Mouse (Mus musculus) granulocyte monocyte progenitor cell, adult 5-6 weeks (primary cell): ENCODE data around the gene Kctd14. TPM values are rescaled to one million over a fixed set of nuclear protein-coding genes. Genes with fewer than 3 reads are reported as not detected.
A peak's percentile ranks its signal among the peaks of the same experiment; 100 is the strongest.
"Not testable (repeated sequence)": the region's sequence is repeated elsewhere in the genome, so short reads cannot be mapped to it uniquely, and the experiment has no call there.

Source experiments
- ATAC-seq: replicated peaks from 2 replicates; pipeline ENCODE4 v1.8.0; 2016; ENCODE audit warnings: mild to moderate bottlenecking, moderate TSS enrichment, inconsistent platforms; ENCODE audit not compliant: poor library complexity, severe bottlenecking
- total RNA-seq, 2 experiments: library from RNA; stranded (forward) in 1 of 2; stranded (reverse) in 1 of 2; fragments of 200-712, 200-1000 nt in 1 of 2; fragments of >200 nt in 1 of 2; fragmentation: Nextera tagmentation in 1 of 2; gene quantifications; 2 replicates each; pipeline ENCODE4 v1.2.3; 2014 to 2017

Gene Kctd14
- total RNA-seq (2014; fragmentation: Nextera tagmentation) = 3.2 and 5.0 TPM in 2 replicates
- 3.9 TPM in 2 replicates for total RNA-seq (2017)

DNA sequence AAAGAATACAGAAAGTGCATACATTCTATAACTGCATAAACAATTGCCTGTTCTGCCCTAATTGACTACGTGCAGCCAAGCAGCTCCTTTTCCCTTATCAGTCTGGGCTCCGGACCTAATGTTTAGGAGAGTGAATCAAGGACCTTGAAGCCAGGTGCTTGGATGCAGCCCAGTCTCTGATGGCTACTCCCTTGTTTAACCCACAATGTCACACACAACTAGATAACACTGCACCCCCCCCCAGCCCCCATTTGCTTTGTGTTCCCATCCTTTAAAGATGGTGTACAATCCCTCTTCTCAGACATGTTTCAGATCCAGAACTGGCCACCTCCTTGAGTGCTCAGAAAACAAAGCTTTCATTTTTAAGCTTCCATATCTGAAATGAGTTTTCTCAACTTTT, at the start of gene Kctd14:
TSS of gene Kctd14 (plus strand) at position 301 of the 400 bp plus-strand sequence.
- ATAC-seq = not testable (repeated sequence)

DNA sequence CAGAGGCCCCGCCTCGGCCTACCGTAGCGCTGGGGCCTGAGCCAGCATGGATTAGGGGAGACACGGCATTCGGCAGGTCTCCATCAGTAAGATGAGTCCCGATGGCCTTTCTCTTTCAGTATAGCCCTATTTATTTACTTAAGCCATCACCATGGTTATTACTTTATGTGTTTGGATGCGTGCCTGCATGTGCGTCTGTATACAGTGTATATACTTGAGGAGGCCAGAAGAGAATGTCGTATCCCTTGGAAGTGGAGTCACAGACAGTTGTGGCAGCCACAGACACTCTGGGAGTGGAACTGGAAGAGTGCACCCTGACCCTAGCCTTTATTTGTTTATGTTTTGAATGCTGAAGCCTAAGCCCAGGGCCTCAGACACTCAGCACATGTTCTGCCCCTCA, 44.0 kb upstream of the Kctd14 start:
- ATAC-seq = no peak

DNA sequence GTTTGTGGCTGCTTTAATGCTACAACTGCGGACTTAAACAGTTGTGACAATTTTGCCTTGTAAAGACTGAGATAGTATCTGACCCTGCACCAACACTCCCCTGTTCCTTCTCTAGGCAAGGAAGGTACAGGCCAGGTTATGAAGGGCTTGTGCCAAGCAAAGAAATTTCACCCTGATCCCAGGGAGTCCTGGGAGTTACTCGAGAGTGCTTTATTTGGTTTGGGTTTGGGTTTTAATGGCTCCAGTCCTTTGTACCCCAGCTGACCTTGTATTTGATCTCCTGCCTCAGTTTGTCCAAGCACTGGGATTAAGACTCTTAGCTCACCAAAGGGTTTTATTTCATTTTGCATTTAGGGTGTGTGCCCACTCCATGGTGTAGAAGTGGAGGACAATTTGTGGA, 40.0 kb upstream of the Kctd14 start:
- no peak for ATAC-seq

DNA sequence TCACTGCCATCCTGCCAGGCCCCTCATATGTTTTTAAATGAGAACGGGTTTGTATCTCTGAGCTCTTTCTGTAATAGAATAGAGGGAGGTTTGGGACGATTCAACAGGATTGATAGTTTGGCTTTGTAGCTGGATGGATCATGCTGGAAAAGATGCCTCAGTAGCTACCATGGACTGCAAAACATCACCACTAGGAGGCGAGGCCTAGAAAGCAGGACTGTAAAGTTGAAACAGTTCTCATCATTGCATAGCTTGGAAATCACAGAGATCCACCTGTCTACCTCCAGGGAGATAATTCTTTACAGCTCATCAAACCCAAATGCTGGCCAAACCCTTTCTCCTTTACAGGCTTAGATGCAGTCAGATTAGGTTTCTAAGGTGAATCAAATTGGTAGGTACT, 39.5 kb upstream of the Kctd14 start:
- no peak for ATAC-seq

- no peak for ATAC-seq
Observed at GRCm38 (mm10) chr7:97413981-97414380, 37.1 kb upstream of the Kctd14 start.

GRCm38 (mm10) chr7:97414426-97414825, 36.7 kb upstream of the Kctd14 start:
- ATAC-seq = no peak

DNA sequence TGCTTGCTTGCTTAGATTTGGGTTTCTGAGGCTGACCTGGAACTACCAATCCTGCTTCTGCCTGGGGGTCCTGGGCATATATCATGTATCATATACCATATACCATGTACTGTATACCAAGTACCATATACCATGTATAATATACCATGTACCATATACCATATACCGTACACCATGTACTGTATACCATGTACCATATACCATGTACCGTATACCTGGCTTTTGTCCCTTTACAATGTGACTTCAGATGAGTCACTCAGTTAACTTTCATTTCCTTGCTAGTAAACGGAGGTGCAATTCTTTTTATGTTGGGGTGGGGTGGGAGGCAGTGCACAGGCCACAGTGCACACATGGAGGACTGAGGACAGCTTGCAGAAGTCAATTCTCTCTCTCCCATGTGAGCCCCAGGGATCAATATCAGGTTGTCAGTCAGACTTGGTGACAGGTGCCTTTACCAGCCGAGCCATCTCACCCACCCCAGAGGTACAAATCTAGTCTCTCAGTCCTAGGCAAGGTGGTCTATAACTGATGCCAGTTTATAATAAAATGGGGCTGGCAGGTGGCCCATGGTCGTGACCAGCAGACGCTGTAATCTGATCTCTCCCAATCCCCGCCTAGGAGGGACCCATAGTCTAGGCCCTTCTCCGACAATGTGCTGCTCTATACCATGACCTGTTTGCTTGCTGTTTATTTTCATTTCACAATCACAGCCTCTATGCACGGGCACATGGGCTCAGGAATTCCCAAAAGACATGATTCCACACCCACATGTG, 36.0 kb upstream of the Kctd14 start:
- ATAC-seq = no peak

DNA sequence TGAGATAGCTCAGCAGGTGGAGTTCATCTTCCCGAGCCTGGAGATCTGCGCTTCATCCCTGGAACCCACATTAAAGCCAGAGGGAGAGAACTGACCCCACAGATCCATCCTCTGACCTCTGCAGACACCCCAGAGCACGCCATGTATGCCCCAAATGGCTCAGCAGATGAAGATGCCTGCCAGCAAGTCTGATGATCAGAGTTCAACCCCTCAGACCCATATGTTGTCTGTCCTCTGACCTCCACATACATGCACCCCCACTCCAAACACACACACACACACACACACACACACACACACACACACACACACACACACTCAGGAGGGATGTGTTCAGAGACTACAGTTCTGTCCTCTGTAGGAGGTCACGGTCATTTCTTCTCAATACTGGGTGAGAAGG, 34.6 kb upstream of the Kctd14 start:
- no peak for ATAC-seq

DNA sequence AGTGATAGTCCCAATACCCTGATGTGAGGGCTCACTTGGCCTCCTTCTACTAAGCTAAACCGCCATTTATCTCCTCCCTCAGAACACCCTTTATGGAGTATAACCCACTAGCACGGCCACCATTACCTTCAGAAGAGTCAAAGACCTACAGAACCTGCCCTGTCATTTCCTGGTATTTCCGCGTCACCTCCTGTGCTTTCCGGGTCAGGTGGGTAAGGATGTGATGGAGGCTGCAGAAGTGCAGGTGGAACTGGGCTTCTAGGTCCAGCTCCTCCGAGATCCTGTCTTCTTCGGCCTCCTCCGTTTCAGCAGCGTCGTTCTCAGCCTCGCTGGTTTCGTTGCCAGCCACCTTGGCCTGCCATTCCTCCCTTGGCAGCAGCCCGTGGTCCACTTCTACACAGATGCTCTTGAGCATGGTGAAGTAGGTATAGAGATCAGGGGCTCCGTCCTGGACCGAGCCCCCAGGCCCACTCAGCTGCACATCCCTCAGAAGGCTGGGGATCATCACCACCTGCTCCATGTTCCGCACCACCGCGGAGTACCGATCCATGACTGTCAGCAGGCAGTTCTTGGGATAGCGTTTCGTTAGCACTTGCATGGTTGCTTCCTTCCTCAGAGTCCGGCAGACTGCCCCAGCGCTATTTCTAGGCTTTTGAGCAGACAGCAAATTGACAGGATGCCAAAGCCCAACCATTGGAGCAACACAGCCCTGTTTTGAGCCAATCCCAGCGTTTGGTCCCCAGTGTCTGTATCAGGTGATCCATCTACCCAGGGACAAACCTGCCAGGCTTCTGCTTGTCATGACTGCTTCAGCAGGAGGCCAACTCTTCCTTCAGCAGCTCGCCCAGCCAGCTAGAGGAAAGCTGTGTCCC, 34.0 kb upstream of the Kctd14 start, which contains the start of gene Thrsp:
TSS of gene Thrsp (minus strand) at position 825 of the 872 bp plus-strand sequence.
- ATAC-seq = no peak

DNA sequence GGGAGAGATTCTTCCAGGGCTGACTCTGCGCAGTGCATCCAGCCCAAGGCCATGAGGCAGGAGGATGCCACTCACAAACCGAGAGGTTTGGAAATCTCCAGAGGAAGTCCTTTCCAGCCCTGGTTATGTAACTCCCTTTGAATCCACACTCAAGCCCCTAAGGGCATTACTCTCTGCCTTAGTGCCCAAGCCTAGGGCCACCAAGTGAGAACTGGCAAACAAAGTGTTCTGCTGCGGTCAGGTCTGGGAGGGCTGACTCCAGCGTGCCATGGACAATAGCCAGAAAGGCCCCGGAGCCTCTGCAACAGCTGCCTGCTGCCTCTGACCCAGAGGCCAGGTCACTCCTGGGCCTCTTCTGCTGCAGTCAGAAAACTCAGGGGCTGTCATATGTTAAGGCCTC, 32.4 kb upstream of the Kctd14 start:
- ATAC-seq = peak; percentile 69

- 0 out of 2 replicates have a peak, but pooled peaks have one; percentile 19 for ATAC-seq
Observed at GRCm38 (mm10) chr7:97419163-97419562, 32.0 kb upstream of the Kctd14 start.

- no peak for ATAC-seq
Observed at GRCm38 (mm10) chr7:97420406-97420805, 30.7 kb upstream of the Kctd14 start.

- ATAC-seq = no peak
Observed at GRCm38 (mm10) chr7:97420958-97421651, 30.0 kb upstream of the Kctd14 start.

- no peak for ATAC-seq
Observed at GRCm38 (mm10) chr7:97423754-97424153, 27.4 kb upstream of the Kctd14 start.

DNA sequence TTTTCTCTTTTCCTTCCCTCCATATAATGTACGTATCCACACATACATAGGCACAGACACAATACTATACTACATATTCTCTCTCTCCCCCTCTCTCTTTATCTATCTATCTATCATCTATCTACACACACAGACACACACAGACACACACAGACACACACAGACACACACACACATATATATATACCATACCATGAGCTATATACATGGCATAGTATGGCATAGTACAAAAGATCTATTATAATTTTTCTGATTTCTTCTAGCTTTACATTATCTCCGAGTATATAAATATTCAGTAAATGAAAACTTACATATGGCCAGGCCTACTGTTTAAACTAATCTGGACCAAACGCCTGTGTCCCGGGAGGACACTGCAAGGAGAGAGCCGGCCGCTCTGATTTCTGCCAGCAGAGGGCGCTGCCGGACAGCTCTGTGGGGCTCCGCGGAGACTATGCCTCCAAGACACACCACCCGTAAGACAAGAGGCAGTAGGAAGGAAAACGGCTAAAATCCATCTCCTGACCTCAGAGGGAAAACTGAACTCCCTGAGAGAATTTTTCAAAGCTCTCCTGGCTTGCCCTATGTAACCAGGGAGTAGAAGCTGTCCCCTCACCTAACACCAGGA, 26.4 kb upstream of the Kctd14 start:
- ATAC-seq = peak; percentile 90

DNA sequence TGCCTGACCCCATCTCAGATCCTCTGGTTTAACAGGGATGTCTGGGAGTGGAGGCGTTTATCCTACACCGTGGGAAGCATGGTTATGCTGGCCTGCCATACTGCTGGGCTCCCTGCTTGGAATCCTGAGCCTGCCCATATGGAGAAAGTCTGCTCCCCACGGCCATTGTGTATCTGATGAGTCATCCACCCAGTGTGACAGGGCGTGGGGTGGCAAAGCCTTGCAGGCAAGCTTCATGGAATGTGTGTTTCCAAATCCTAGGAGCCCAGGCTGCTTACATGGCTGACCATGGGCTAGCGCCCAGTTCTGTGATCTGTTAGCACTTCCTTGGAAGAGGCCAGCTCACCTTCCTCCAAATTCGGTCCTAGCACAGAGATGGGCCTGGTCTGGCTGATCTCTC, 24.6 kb upstream of the Kctd14 start:
- ATAC-seq = no peak; the same call in 1 of the 2 replicates

GRCm38 (mm10) chr7:97427296-97427695, 23.8 kb upstream of the Kctd14 start:
- ATAC-seq = no peak

DNA sequence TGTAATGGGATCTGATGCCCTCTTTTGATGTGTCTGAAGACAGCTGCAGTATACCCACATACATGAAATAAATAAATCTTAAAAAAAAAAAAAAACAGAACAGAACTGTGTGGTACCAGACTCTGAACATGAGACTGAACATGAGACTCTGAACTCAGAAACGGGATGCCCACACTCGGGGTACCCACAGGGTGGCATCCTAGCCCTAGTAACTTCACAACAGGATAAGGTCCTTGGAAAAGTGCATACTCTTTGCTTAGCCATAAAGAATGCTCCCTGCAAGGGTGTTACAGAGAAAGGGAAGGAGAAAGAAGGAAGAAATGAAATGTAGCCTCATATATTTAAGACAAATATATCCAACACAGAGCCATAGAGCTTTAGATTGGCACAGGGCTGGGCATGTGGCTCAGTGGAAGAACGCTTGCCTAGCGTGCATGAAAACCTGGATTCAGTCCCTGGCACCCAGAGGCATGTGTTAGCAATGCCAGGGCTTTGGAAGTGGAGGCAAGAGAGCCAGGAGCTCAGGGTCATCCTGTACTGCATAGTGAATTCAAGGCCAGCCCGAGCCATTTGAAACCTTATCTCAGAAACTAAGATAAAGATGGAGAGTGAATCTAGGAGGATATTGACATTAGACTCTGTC, 23.2 kb upstream of the Kctd14 start:
- no peak for ATAC-seq

DNA sequence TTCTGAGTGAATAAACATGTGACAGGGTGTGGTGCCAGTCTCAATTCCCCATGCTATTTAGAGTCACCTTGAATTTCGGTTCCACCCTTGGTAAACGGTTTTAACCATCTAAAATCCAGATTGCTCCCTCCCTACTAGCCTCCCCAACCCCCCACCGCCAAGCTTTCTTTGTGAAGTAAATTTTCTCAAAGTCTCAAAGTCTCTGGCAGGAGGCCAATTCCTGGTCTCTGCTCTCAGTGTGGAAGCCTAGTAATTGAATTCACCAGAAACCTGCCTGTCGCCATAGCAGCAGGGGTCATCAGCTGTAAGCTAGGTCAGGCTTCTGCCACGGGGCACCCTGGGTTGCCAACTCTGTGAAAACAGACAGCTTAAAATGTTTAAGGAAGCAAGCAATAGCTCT, 21.4 kb upstream of the Kctd14 start:
- ATAC-seq = peak; percentile 36

DNA sequence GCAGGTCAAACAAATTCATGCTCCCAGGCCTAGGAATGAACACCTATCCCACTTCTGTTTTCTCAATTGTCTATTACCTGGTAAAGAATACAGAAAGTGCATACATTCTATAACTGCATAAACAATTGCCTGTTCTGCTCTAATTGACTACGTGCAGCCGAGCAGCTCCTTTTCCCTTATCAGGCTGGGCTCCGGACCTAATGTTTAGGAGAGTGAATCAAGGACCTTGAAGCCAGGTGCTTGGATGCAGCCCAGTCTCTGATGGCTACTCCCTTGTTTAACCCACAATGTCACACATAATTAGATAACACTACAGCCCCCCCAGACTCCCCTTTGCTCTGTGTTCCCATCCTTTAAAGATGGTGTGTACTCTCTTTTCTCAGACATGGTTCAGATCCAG, 17.6 kb upstream of the Kctd14 start:
- ATAC-seq = not testable (repeated sequence)
